Mouse (Mus musculus) MN1 (cell line): Measurements from ENCODE around the gene Mcemp1.

Experiments
- DNase-seq: peaks from one replicate; pipeline ENCODE4 v3.0.0-alpha.2; 2016; ENCODE audit warnings: low spot score

The Mcemp1 gene

DNA sequence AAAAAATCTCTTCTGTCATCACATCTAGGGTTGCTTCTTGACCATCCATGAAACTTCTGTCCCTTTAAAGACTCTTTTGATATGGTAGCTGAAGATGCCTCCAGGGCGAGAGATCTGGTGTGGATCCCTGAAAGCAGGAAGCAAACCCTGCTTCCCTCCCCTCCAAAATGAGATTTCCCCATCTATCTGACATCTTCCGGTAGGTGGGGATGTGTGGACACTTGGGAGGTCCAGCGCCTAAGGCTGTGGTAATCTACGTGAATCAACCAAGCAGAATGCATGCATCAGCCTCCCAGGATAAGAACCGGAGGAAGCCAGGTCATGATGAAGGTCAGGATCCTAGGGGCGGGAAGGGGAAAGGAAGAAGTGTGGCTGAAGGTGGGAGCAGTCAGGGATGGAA, at the start of gene Mcemp1:
Gene Mcemp1 (plus strand): TSS at position 248 of the 400 bp plus-strand sequence.
- no peak for DNase-seq

DNA sequence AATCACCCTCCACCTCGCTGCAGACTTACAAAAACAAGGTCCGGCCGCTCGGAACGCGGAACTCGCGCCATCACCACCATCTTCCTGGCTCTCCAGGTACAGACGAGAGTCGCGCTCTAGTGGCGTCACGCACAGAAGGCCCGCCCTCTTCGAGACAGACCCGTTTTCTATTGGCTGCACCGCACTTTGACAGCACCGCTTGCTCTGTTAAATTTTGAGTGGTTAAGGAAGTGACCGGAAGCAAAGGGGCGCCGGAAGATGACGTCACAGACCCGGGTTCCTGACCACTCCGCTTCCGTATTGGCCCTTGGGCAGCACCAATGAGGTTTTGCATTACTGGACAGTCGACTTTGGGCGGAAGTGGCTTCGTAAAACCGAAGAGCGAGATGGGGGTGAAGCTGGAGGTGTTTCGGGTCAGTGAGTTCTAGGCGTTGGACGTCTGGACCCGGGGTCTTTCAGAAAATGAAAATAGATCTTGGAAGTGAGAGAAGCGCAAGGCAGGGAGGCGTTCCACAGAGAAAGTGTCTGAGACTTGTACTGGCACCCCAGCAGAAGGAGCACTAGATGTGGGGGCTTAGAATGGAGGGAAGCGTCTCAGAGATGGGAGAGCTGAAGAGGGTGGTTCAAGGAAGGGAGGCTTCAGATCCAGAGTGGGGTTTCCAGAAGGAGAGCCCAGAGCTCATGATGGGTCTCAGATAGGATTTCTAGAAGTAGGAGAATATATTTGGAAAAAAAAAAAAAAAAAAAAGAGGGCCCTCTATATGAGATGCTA, 44.2 kb upstream of the Mcemp1 start, which contains the start of the genes Xab2 and Pet100:
Gene Xab2 (minus strand): TSS at position 118 of the 772 bp plus-strand sequence.
Gene Pet100 (plus strand): TSS at position 350 of the 772 bp plus-strand sequence.
- DNase-seq = peak; percentile 100

DNA sequence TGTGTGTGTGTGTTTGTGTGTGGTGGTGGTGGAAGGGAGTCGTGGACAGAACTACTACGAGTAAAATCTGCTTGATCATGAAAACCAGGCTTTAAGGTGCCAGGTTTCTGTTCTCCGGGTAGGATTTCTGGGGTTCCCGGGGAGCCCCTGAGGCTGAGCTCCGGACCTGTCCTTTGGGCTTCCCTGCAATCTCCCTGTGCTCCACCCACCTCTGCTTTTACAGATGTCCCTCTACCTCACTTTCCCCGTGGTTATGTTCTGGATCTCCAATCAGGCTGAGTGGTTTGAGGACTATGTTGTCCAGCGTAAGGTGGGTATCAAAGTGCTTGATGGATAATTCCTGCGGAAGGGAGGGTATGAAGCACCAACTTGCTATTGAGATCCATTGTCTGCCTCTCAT, 43.4 kb upstream of the Mcemp1 start:
- no peak for DNase-seq

DNA sequence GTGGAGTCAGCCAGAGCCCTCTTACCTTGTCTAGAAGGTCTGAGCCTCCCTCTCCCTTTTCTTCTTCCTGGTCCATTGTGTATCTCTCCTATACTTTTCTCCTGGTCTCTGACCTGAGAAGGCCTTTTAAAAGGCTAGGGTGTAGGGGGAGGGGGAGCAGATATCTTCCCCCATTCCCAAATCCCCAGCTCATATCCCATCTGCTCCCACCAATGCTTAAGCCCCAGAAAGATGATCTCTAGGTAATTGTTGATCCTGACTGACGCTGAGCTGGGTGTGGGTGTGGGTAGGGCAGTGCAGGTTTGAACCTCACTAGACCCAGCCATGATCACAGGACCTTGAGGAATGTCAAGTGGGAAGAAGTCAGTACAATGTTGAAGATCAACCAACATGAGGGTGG, 40.1 kb upstream of the Mcemp1 start, which contains the start of gene Pcp2:
Gene Pcp2 (minus strand): TSS at position 101 of the 400 bp plus-strand sequence.
- DNase-seq = no peak

DNA sequence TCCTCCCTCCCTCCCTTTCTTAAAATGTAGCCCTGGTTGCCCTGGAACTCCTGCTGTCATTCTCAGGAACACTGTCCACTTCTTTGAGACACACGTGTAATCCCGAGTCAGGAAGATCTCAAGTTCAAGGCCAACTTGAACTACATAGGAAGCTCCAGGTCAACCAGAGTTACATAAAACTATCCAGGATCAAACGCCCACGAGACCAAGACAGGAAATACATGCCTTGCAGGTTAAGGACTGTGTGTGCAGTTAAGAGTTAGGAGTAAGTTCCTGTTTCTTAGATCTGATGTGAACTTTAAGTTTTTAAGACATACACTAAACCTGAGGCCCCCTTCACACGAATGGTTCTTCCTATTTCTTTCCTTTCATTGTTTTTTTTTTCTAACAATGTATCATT, 38.6 kb upstream of the Mcemp1 start:
- no peak for DNase-seq

DNA sequence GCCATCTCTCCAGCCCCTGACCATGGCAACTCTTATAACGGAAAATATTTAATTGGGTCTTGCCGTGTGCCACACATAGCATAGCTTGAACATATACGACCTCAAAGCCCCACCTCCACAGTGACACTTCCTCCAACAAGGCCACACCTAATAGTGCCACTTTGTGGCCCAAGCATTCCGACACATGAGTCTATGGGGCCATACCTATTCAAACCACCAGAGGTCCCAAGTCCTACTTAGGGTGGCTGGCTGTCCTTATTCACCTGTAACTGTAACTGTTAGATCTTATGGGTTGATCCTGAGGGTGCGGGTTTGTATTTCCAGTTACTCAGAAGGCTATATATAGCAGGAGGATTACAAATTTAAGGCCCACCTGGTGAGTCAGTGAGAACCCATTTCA, 37.5 kb upstream of the Mcemp1 start:
- DNase-seq = no peak

DNA sequence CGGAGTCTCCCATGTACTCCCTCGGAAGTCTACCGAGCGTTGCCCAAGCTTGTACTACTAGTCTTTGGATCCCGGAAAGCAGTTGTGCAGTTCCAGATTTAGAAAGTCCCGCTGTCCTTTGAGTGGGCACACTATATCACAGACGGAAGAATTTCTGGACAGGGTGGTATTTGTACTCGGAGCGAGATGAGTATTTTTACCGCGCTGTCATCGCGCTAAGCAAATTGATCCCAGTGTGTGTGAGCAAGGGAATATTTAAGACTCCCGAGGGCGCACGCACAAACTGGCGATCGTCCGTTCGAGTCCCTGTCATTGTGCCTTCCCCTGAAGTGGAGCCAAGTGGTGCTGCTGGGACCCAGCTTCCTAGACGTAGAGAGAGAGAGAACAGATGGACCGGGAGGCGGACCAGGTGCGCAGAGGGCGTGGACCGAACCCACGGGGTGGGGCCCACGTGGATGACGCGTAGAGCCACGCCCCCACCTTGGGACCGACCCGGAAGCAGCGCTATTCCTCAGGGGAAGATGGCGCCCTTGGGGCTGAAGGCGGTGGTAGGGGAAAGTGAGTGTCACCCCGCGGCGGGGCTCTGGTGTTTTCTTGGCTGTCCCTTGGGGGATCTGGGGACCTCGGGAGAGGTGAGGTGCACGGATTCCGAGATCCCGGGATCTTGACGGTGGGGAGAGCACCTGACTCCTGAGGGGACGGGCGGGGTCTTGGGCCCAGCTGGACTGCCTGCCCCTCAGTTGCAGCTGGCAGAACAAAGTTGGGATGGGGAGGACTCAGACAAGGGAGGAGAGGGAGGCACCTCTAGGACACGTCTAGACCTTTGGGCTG, 34.7 kb upstream of the Mcemp1 start, which contains the start of gene Stxbp2:
Gene Stxbp2 (plus strand): TSS at position 309 of the 831 bp plus-strand sequence.
- DNase-seq = peak; percentile 75

DNA sequence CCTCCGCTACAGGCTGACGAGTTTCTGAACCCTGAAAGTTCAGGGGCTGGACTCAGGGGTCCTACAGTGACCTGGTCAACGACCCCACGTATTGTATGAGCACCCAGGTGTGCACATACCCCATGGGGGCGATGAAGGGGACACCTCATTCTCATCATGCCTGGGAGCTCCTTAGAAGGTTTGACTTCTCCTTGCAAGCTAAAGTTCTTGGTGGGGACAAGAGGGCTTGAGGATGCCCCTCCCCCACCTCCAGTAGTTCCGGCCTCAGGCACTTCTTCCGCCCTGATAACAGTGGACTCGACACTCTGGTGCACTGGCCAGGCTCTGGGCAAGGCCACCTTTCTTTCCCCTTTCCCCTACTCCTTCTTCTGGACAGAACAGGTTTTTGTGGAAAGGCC, 34.1 kb upstream of the Mcemp1 start:
- DNase-seq = no peak

DNA sequence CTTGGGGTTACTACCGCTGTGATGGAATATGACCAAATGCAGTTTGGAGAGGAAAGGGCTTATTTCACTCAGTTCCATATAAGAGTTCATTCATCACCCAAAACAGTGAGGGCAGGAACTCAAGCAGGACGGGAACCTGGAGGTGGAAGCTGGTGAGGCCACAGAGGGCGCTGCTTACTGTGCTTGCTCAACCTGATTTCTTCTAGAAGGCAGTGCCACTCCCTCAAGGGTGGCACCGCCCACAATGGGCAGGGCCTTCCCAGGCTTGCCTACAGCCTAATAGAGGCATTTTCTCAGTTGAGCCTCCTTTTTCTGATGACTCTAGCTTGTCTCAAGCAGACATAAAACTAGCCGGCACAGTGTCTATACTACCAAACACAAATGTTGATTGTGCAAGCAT, 19.8 kb upstream of the Mcemp1 start:
- DNase-seq = no peak

DNA sequence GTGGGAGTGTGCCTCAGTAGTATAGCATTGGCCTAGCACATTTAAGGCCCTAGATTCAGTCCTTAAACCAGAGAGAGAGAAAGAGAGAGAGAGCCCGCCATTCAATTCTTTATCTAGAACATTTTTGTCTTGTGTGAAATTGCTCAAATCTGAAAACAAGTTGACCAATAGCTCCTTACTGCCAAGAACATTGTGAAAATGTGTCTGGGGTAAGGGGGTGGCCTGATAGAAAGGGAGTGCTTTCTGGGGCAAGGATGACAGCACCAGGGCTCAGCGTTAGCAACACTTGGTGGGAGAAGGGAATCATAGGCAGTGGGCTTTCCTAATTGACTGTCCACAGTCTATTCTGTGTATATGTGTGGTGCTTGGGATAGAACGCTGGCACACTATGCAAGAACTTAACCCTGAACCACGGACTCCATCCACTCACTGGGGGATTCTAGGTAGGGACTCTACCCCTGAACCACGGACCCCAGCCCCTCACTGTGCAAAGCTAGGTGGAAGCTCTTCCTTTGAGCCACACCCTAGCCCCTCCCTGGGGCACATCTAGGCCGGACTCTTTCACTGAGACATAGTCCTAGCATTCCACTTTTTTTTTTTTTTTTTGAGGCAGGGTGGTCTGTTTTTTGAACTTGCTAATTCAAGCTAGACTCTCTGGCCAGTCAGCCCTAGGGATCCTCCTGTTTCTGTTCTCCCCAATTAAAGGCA, 18.6 kb upstream of the Mcemp1 start:
- DNase-seq = no peak

DNA sequence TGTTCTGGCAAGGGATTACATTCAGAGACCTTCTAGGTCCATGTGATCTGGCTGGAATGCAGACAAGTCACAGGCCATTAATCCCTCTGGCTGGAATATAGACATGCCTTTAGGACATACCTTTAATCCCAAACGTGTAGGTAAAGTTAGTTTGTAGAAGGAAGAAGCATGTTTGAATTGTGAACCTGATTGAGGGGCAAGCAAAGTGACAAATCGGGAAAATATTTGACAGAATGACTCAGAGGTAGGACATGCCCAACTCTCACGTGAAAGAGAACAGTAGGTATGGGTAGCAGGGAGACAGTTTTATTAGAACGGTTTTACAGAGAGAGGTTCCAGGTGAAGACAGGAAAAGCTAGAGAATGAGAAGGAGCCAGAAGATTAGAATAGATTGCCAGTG, 18.0 kb upstream of the Mcemp1 start:
- no peak for DNase-seq

DNA sequence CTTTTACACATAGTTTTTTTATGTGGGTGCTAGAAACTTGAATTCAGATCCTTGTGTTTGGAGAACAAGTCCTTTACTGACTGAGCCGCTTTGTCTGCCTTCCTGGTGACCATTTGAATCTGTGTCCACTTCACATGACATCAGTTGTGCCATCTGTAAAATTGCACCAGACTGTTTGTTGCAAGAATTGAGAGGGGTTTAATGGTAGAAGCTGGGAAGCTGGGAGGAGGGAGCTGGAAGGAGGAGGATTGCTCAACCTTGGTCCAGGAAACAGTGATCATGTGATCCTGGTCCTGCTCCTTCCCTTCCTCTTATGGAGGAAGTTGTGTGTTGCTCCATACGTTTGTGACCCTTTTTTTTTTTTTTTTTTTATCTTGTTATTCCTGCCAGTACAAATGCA, 17.3 kb upstream of the Mcemp1 start:
- no peak for DNase-seq

DNA sequence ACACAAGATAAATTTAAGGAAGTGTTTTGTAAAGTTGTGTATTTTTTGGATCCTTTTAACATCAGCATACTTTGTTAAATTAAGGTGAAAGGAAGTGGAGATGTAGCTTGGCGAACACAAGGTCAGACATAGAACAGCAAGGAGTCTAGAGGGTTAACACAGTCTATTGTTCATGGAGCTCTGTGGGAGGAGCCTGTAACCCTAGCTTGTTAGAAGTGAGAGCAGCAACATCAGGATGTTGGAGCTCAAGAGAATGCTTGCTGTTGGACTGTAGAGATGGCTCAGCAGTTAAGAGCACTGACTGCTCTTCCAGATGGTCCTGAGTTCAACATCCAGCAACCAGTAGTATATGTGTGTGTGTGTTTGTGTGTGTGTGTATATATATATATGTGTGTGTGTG, 16.6 kb upstream of the Mcemp1 start:
- DNase-seq = no peak

DNA sequence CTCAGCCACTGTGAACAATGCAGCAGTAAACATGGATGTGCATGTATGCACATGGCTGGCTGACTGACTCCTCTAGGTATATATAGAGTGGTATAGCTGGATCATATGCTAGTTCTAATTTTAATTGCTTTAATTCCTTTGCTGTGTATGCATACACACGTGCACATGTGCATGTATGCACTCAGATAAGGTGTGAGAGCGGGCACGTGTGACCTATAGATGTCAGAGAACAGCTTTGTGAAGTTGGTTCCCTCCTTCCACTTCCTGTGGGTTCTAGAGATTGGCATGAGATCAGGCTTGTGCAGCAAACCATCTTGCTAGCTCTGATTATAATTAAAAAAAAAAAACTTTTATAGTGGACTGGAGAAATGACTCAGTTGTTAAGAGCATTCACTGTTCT, 12.7 kb upstream of the Mcemp1 start:
- no peak for DNase-seq

DNA sequence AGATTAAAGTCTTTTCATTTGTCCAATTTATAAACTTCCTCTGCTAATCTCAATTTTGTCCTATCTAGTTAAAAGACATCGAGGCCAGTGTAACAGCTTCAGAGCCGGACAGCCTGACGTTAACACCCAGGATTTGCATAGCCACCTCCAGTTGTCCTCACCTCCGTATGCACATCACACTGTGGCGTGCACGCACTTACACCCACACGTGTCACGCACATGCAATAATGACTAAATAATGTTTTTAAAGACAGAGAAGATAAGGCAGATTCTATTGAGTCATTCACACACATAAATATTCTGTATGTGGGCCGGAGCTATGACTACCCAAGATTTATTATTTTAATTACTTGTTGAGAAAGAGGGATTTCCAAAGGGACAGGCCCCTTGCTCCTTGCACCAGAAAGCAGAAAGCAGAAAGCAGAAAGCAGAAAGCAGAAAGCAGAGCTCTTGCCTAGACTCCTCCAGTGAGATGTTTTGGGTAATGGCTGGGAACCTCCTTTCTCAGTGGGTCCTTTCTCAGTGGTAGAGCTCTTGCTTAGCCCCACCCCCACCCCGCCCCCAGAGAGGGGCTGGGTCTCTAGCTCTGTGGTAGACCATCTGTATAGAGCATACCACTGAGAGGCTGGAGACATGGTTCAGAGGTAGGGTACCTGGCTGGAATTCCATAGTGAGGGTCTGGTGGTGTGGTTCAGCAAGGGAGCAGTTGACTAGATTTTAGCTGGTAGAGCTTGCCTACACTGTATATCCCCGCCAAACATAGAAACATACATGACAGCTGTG, 10.6 kb upstream of the Mcemp1 start:
- no peak for DNase-seq

DNA sequence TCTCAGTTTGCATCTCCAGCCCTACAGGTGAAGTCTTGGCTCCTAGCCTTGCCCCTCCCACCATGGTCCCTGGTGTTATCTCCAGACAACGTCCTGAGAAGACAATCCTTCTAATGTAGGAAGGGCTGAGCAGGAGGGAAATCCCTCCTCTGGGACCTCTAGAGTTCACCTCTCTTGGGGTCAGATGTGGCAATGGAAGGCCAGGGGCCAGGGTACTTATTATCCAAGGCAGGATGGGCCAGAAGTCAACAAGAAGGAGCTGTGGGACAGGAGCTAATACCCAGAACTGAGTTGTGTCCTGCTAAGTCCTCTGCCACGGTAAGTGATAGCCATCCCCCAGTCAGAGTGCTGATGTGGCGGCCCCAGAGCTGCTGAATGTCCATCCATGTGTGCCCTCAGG, 10.0 kb upstream of the Mcemp1 start, which contains the start of gene Retn:
Gene Retn (plus strand): TSS at position 245 of the 400 bp plus-strand sequence.
- DNase-seq = no peak

DNA sequence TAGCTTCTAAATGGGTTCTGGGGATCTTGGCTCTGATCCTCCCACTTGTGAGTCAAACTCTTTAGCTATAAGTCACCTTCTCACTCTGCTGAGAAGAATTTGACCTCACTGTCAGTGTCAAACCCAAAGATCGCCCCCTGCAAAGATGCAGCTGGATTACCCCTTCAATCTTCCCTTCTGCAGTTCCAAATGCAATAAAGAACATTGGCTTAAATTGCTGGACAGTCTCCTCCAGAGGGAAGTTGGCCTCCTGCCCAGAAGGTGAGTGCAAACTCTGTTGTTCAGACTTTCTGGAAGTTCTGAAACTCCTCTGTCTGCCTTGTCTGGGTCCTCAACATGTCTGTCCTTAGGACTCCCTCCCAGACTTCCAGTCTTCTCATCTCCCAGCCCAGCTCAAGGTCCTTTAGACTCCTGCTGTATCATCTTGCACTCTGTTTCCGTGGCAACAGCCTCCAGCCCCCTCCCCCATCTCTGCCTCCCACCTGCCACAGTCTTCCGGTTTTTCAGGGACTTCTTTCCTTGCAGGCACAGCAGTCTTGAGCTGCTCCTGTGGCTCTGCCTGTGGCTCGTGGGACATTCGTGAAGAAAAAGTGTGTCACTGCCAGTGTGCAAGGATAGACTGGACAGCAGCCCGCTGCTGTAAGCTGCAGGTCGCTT, 8.7 kb upstream of the Mcemp1 start:
- peak; percentile 39 for DNase-seq

DNA sequence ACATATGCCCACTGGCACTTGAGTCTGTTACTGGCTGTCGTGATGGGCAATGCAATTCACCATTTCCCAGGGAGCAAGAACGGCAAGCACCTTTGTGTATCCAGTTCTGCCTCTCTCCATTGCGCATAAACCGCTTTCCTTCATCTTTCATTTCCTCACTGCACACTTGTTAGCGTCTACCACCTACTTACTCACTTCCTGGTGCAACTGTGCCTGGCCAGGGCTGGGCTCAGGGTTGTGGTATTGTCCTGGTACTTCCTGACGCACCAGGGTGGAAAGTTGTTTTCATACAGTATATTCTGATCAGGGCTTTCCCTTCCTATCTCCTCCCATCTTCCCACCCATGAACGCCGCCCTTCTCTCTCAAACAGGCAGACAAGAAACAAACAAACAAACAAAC, 4.7 kb upstream of the Mcemp1 start:
- no peak for DNase-seq

DNA sequence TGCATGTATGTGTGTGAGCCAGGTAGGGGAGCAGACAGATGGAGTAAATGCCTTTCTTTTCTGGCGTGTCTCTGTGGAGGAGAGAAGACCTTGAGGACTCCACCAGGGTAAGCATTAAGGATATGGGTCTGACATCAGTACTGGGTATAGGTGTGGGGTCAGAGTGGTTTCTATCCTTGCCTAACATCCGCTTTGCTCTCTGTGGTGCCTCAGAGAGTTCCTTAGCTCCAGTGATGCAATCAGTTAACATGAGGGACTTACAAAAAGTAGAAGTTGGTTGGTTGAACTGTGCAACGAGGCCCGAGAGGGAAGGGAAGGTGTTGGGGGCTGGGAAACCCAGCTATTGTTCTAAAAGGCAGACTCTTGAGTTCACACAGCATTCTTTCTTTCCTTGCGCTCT, 1.1 kb upstream of the Mcemp1 start:
- no peak for DNase-seq

DNA sequence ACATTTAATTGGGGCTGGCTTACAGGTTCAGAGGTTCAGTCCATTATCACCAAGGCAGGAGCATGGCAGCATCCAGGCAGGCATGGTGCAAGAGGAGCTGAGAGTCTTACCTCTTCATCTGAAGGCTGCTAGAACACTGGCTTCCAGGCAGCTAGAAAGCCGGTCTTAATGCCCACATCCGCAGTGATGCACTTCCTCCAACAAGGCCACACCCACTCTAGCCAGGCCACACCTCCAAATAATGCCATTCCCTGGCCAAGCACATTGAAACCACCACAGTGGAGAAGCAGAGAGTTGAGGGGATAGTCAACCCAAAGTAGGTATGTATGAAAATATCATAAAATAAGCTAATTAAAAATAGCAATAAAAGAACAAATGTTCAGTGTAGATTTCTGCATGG, 4.8 kb downstream of the Mcemp1 start:
- no peak for DNase-seq

DNA sequence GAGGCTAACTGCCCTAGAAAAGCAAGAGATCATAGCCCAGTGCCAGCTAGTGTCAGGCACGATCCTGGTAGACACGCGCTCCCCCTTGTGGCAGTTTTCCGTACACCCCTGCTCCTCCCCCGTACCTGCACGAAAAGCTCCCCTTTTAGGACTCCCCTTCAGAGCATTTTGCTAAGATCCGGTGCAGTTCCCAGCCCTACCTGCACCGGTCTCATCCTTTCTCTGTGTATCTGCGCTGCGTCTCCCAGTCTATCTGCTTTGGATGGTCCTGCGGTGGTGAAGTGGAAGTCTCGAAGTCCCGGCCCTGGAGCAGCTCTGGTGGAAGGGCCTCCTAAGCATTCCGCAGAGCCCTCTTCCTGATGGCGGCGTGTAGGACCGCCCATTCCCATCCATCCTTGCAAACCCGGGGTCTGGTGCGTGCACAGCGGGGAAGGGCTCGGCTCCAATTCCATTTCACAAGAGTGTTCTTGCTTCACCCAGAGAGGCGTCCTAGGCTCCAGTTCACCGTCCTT, 6.5 kb downstream of the Mcemp1 start, which contains the start of gene Fcor:
Gene Fcor (minus strand): TSS at position 383 of the 512 bp plus-strand sequence.
- DNase-seq = peak; percentile 92
